Mouse (Mus musculus) neural tube, embryonic 10.5 days (tissue): ENCODE data around the gene Slc13a3.
"Not testable (repeated sequence)": the region's sequence is repeated elsewhere in the genome, so short reads cannot be mapped to it uniquely, and the experiment has no call there.

Experiments
- DNase-seq: peaks from one replicate; pipeline ENCODE4 v3.0.0-alpha.2; 2017; ENCODE audit warnings: low spot score; ENCODE audit errors: extremely low spot score

The Slc13a3 gene

DNA sequence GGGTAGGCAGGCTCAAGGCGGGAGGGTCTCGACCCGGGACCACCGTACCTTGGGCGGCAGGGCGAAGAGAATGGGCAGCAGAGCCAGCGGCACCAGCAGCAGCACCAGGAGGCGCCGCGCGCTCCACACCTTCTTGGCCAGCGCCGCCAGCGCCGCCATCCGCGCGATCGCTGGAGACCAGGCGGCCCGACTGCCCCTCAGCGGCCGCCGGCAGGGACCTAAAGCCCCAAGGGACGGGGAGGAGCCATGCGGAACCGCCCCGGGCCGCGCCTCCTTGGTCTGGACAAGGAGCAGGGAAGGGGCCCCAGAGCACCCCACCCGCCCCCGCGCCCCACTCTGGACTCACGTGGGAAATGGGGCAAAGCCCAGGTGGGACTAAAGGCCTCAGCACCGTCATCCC lies at the start of gene Slc13a3:
Gene Slc13a3, minus strand, starts transcription at position 228 of the 400 bp plus-strand sequence.
- DNase-seq: no peak

DNA sequence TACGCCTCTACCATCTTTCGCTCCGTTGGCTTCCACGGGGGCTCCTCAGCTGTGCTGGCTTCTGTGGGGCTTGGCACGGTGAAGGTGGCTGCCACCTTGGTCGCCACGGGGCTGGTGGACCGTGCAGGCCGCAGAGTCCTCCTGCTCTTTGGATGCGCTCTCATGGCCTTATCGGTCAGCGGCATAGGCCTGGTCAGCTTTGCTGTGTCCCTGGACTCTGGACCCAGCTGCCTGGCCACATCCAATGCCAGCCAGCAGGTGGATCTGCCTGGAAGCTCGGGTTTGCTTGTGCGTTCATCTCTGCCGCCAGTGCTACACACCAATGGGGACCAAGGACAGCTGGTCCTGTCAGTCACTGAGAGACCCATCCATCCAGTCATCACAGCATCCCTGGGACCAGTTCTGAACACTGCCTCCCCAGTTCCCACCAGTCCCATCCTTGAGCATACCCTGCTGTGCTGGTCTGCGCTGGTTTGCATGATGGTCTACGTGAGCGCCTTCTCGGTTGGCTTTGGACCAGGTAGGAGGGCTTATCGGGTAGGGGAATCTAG lies 42.2 kb upstream of the Slc13a3 start:
- DNase-seq: no peak

DNA sequence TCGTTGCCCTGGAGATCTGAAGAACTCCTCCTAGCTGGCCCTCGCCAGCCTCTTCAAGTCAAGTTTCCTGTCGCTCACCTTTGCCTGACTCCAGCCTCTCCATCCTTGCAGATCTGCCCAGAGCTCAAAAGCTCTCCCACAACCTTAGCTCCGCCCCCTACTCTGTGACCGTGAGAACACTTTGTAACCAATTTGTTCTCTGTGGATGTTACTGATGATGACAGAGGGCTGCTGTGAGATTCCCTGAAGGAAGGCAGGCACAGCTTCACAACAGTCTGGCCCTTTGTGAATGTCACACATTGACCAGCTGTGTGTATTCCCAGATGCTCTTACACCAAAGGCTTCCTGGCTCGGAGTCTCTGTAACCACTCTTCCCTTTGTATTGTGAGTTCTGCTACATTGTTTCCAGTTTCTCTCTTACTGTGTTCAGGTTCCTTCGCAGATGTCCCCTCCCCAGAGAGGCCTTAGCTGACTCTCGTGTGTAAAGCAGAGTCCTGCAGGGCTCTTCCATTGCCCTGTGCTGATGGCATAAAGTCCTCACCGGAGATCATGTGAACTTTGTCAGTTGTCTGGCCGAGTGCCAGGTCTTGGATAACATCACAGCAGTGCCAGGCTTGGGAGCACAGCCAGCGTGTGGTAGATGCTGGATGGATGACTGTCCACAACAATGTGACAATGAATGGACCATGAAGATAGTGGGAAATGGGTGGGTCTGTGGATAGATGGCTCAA lies 40.0 kb upstream of the Slc13a3 start:
- DNase-seq: no peak

DNA sequence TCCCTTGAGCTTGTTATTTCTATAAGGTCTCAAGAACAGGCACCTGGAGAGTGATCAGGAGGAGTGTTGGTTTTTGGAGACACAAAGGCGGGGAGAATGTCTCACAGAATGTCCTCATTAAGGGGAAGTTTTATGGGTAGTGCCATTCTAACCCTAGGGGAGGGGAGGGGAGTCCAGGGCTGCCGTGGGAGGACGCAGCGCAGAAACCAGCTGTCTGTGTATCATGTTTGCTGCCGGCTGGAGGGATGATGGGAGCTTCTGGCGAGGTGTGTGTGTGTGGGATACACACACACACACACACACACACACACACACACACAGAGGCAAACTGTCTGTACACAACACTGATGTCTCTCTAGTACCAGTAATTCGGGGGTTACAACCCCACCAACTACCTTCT lies 39.4 kb upstream of the Slc13a3 start:
- DNase-seq: no peak

DNA sequence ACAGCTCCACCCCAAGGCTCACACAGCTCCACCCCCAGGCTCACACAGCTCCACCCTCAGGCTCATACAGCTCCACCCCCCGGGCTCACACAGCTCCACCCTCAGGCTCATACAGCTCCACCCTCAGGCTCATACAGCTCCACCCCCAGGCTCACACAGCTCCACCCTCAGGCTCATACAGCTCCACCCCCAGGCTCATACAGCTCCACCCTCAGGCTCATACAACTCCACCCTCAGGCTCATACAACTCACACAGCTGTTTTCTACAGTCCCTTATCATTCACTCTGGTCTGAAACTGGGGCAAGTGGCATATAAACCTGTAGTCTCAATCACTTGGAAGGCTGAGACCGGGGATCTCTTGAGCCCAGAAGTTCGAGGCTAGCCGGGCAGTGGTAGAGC lies 38.5 kb upstream of the Slc13a3 start:
- DNase-seq: not testable (repeated sequence)

DNA sequence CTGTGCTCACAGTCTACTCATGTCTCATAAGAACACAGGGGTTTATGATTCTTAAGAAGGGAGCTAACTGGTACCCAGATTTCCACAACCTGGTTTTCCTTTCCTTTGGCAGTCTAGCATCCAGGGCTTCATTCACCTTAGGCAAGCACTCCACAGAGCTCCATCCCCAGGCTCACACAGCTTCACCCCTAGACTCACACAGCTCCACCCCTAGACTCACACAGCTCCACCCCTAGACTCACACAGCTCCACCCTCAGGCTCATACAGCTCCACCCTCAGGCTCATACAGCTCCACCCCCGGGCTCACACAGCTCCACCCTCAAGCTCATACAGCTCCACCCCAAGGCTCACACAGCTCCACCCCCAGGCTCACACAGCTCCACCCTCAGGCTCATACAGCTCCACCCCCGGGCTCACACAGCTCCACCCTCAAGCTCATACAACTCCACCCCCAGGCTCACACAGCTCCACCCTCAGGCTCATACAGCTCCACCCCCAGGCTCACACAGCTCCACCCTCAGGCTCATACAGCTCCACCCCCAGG lies 38.0 kb upstream of the Slc13a3 start:
- not testable (repeated sequence) for DNase-seq

DNA sequence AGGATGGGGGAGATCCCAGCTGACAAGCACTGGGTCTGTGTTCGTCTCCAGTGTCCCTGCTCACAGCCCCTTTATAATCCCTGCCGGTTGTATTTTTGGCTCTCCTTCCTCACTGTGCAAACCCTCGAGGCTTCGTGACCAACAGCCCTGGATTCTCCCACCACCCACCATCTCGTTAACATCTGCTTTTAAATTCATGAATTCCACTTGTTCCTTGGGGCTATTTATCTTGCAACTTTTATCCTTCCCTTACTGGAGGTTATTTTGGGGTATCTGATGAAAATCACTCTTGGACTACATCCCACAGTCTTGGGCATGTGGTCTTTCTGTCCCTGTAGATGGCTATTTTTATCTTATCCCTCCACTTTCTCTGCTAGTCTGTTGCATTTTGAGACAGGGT lies 37.4 kb upstream of the Slc13a3 start:
- DNase-seq: no peak

DNA sequence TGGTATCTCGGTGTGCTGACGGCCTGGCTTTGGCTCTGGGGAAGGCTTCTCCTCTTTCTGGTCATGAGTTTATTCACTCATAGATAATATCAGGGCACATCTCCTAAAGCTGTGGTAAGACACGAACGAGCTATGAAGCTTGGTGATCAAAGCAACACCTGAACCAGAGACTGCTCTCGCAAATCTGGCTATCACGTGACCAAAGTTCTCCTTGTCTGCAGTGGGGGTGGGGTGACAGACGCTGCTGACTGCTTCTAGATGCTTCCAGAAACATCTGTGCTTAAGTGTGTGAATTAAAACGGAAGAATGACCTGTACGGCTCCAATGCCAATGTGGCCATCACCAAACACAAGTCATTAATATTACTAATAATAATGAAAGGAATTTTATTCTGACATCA lies 36.7 kb upstream of the Slc13a3 start:
- no peak for DNase-seq

DNA sequence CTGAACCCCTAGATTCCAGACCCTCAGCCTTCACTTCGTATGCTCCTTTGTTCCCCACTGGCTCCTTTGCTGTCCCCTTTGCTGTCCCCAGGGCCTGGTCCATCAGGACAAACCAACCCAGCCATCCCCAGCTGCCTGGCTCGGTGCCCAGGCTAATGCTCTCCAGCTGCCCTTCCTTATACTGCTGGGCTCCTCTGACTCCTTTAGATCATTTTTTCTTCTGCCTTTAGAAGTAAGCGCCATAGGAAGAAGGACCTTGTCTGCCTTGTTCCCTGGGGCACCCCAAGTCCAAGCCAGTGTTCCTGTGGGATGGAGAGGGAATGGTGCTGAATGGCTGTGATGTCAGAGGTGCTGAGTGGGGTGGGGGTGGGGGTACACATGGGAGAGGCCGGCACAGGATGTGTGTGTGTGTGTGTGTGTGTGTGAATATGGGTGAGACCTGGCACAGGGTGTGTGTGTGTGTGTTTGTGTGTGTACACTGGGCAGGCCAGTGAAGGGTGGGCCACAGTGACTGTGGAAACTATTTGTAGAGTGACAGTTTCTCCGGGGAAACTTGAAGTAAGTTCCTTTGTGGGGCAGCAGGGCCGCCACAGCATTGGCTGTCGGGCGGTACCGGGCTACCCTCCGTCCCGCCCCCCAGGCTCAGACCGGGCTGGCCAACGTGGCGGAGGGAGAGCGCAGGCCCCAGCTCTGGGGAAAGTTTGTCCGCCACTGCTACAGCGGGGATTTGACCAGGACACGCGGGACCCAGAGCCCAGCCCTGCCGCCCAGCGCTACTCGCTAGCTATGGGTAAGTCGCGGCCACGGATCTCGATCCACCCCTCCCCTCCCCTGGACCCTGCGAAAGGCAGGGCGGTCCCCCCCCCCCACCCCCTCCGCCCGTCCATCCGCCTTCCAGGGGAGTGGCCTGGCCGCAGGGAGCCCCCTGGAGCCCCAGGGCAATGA lies 30.5 kb upstream of the Slc13a3 start, which contains the start of gene Slc2a10:
Gene Slc2a10, plus strand, starts transcription at position 529 of the 945 bp plus-strand sequence.
- peak; percentile 52 for DNase-seq

DNA sequence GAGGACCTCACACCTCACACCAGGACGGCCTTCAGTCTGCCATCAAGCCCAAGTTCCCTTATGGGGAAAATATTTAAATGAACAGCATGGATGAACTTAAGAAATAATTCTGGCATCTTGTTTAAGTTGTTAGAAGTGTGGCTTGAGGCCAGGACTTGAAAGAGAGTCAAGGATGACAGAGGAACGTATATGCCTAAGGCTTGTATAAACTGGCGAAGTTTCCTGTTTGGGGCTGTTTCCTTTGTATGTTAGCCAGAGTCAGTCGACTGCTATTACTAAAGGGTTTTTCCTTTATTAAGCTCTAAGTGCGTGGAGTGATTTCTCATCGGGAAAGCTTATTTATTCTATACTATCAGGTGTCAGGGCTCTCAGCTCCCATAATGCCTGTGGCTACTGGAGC lies 25.8 kb upstream of the Slc13a3 start:
- DNase-seq: no peak

DNA sequence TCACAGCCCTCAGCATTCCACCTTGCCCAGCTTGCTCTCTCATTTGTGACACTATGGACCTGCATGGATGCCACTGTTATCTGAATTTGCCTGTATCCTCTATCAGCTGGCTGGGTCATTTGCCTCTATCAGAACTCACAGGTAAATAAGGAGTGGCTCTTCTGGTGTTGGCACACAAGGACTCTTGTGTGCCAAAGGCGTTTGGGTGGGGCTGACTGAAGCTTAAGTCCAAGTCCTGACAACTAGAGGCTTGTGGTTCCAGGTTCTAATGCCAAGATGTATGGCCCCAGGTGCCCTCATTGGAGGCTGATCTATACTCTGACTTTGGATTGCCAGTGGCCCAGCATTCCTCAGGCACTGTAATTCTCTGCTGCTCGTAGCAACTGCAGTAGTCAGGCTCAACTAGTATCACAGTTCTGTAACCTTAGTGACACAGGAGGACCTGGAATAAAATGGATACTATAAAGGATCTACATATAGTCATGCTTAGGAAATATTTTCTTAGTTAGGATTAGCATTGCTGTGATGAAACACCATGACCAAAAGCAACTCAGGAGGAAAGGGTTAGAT lies 24.8 kb upstream of the Slc13a3 start:
- no peak for DNase-seq

DNA sequence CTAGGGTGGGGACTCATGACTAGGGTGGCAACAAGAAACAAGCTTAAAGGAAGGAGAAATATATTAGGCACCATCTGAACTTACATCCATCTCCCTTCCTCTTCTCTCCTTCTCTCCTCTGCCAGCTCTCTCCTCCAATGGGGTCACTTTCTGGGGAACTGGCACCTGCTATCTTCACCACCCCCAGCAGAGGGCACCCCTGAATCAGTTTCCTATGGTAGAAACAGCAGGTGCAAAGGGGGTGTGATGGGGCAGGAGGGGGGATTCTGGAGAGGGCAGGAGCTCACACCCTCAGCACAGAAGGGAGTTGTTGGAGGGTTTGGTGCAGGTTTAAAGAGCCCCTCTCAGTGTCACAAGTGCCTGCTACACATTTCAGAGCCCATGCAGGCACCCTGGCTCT lies 23.2 kb upstream of the Slc13a3 start:
- peak; percentile 40 for DNase-seq

DNA sequence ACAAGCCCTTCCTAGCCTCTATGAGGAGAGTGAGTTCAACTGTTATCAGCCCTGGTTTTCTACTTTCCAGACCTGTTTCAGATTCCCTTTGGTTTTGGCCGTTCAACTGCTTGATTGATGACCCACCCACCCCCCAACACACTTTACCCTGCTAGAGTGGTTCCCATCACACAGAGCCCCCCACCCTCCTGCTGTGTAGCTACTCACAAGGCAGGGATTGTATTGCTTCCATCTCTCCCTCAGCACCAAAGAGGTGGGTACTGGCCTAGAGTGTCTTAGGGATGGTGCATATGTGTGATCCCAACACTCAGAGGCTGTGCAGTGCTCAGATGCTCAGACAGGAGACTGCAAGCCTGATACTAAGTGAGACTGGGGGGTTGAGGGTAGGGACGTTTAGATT lies 21.5 kb upstream of the Slc13a3 start:
- DNase-seq: no peak

DNA sequence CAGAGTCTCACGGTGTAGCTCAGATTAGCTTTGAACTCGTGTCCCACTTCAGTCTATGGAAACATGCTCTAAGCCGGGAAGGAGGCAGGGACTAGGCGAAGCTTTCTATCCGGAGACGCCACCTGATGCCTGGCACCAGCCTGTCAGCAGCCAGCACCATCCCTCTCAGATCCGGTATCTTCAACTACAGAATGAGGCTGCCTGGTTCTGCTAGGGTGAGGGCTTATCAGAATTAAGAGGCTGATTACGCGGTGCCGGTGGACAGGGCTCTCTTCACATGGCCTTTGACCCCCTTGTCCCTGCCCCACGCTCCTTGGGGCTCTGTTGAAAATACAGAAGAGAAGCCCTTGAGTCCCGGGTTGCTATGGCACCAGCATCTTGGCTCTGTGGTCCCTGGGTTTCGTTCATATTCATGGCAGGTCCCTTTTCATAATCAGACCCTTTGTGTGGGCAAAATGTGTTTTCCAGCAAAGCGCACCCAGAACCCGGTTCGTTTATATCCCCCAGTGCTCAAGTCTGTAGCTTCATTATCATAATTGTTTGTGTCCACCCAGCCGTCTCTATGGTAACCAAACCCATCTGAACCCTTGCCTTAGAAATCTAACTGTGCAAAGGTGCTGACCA lies 20.7 kb upstream of the Slc13a3 start:
- DNase-seq: peak; percentile 56

DNA sequence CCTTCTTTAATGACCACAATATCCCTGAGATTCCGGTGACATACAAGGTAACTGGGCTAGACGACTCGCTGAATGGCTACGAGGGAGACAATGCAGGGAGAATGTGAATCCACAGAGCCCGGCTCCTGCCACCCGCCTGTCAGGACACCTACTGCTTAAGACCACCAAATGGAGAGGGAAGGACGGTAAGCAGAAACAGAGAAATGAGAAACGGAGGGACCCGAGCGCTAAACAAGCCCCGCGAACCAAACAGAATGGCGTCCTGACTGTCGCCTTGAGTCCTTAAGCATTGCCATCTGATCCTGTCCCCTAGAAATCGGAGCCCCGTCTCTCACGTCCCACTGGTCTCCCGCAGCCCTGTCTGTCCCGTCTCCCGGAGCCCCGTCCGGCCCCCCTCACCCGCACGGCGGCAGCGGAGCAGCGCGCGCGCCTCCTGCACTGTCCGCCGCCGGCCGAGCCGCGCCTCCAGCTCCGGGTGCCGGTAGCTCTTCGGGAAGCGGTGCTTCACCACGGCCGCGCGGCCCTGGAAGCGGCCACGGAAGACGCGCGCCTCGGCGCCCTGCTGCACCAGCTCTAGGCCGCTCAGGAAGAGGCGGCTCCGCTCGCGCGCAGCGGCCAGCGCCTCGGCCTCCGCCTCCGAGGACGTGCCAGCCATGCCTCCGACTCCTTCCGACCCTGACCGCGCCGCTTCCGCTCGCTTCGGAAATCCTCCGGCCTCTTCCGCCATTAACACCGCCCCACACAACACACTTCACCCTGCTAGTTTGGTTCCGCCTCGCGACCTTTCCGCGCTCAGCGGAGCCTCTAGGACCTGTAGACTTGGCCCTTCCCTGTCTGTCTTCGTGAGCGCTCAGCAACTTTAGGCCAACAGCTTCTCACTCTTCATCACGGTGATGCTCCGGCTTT lies 19.9 kb upstream of the Slc13a3 start, which contains the start of gene Trp53rka:
Gene Trp53rka, minus strand, starts transcription at position 677 of the 906 bp plus-strand sequence.
- DNase-seq: peak; percentile 81

DNA sequence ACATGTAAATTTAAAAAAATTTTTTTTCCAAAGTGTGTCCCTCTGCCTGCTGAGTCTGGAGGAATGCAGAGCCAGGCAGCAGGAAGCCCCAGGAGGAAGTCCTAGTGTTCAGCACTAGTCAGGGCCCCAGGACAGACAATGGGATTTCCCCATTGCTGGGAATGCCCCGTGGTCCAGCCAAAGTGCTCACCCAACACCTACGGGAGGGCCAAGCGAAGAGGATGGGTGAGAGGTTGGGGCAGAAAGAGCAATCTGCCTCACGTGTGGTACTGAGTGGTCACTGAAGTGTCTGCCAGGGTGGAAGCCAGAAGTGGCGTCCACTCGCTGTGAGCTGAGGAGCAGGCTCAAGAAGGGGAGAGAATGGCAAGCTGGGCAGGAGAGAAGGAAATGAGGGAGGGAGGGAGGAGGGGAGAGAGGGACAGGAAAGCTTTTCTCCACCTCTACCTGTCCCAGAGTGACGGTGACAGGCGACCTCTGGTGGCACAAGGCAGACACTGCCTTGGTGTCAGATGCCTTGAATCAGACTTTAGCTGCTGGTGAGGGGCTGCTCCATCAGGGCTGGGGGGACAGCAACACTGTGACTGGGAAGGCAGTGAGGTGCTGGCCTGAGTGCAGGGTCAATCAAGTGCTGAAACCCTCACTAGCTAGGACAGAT lies 14.0 kb upstream of the Slc13a3 start:
- peak; percentile 60 for DNase-seq

DNA sequence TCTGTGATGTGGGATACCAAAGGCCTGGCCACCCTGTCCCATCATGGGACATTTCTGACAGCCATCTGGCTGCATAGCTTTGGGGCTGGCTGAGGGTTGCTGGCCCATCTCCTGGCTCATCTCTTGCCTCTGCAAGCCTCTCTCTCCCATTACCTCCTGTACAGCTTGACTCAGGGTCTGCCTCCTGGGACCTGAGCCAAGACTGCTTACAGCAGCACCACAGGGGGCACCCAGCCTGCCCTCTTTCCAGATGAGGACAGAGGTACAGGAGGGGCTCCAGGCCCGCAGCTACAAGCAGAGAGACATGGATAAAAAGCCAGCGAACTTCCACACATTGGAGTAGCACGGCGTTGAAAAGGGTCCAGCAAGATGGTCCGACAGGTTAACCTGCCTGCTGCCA lies 13.4 kb upstream of the Slc13a3 start:
- DNase-seq: no peak

DNA sequence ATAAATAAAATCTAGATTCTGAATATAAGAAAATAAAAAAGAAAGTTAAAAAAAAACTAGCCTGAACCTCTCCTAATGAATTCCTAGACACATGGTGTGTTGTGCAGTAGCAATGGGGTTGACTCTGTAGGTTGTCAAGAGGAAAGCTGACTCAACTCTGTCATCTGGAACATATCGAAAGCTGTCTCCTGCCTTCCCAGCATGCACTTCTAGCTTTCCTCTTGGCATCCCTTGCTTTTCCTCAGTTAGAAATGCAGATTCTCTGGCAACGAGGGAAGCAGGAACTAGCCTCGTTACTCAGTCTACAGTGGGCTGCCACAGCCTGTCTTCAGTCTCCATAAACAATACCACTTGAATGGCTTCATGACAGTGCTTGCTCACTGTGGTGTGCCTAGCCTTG lies 12.8 kb upstream of the Slc13a3 start:
- no peak for DNase-seq

DNA sequence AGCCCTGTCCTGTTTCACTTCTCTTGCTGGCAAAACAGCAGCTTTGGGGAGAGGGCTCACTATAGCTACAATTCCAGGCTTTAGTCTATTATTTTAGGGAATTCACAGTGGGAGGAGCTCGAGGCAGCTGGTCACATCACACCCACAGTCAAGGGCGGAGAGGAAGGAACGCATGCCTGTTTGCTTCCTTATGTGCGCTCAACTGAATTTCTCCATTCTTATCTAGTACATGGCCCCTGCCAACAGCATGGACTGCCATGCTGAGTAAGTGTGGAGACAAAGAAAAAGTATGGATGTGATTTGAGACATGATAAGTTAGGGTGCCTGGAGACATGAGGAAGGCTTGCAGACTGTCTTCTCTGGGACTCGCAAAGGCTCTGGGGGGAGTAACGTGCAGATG lies 11.1 kb upstream of the Slc13a3 start:
- DNase-seq: no peak
